Mouse (Mus musculus) ovary, postnatal 14 days (tissue): ENCODE measurements around the gene Nuf2.

Experiments used
- DNase-seq: peaks from one replicate; pipeline ENCODE4 v3.0.0; 2022; ENCODE audit warnings: low spot score

Gene Nuf2

DNA sequence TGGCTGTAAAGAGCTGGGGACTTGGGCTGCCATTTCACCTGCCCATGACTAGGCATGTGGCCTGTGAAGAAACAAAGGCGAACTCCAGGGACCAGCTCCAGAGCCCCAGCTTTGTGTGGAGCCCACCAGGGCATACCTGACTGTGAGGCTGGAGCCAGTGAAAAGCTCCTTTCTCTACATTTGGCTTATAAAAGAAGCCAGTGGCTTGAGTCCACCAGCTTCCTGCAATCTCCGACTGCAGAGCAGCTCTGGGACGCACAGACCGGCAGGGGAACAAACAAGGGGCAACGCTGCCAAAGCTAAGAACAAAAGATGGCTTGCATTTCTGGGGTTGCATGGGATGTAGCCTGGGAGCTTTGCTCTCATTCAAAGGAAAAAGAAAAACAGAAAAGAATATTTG, 63.5 kb downstream of the Nuf2 start:
- no peak for DNase-seq

DNA sequence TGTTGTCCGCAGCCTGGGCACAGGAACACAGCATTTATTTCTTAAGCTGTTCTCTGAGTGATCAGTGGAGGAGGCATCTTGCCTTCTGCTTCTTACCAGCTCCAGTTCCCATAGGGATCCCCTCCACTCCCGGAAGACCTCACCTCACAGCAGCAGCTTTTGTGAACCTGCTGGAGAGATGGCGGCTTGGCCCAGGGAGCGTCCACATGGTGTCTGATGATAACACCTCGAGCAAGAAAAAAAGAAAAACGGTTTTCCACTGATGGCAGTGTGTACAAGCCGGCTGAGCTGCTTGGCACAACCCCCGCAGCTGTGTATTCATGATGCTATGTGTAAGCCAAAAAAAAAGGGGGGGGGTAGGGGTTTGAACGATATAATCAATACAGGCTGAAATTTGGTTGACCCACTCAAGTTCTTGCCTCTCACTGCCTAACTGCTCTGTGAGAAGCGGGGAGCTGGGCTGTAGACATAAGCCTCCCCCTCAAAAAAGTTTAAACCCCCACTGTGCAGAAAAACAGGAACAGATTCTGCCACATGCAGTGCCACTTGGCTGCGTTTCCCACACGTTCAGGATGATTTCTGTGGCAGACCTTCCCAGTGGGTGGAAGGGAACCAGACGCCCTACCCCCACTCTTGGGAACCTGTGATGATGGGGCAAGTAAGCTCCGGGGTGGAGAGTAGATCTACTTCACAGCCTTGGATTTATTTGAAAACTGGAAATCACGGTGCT, 68.7 kb downstream of the Nuf2 start:
- DNase-seq, result no peak

DNA sequence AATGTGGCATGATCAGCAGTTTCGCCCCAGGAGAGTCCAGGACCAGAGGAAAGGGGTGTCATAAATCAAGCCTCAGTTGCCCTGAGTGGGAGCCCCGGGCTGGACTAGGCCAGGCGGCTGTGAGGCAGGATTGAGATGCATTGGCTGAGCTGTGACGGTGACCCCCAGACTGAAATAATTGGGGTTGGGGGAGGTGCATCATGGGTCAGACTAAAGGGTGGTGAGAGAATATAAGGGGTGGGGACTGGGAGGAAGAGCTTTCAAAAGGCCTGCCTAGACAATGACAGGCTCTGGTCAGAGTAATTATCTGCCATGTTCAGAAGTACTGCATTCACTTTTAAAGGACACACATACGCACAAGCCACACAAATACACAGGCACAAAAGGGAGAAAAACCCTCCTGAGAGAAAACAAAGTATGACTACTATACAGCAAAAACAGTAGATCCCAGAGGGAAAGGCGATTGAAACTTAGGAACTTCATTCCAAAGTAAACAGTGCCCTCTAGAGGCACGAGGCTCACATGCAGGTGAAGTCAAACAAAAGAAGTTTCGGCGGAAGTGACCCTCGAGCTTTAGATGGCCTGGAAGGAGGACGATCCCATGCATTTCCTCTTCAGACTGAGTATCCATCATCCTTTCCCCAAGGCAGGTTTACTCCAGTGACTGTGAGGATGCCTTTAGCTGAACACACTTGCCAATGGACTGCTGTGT, 72.0 kb downstream of the Nuf2 start:
- peak; percentile 67 for DNase-seq
